Mouse (Mus musculus) layer of hippocampus, adult 11-12 months (tissue): ENCODE measurements around the gene Mllt3.

ENCODE experiments used
- DNase-seq: peaks from one replicate; pipeline ENCODE4 v3.0.0; 2022; ENCODE audit warnings: low spot score

Gene Mllt3

GRCm38 (mm10) chr4:88033216-88033653 is at the start of gene Mllt3:
TSS of gene Mllt3 (minus strand) at chr4:88033364.
- peak; percentile 92 for DNase-seq

- no peak for DNase-seq
Observed at GRCm38 (mm10) chr4:88082381-88082780, 49.2 kb upstream of the Mllt3 start.

GRCm38 (mm10) chr4:88081885-88082284 is 48.7 kb upstream of the Mllt3 start:
- DNase-seq: no peak

GRCm38 (mm10) chr4:88081417-88081816 is 48.3 kb upstream of the Mllt3 start:
- DNase-seq: no peak

- DNase-seq: no peak
Observed at GRCm38 (mm10) chr4:88078983-88079382, 45.8 kb upstream of the Mllt3 start.

- no peak for DNase-seq
Observed at GRCm38 (mm10) chr4:88075388-88075787, 42.2 kb upstream of the Mllt3 start.

GRCm38 (mm10) chr4:88046280-88046679 is 13.1 kb upstream of the Mllt3 start:
- DNase-seq: no peak

- no peak for DNase-seq
Observed at GRCm38 (mm10) chr4:88045151-88045550, 12.0 kb upstream of the Mllt3 start.

- DNase-seq: peak; percentile 60
Observed at GRCm38 (mm10) chr4:88035361-88035760, 2.2 kb upstream of the Mllt3 start.

- no peak for DNase-seq
Observed at GRCm38 (mm10) chr4:88034387-88035157, 1.4 kb upstream of the Mllt3 start.

- no peak for DNase-seq
Observed at GRCm38 (mm10) chr4:88033729-88034386, 694 bp upstream of the Mllt3 start.

GRCm38 (mm10) chr4:88032151-88033098 is 739 bp downstream of the Mllt3 start:
- peak; percentile 57 for DNase-seq

- no peak for DNase-seq
Observed at GRCm38 (mm10) chr4:88031211-88032150, 1.7 kb downstream of the Mllt3 start.

GRCm38 (mm10) chr4:88023567-88023966 is 9.6 kb downstream of the Mllt3 start:
- DNase-seq: no peak

- DNase-seq: no peak
Observed at GRCm38 (mm10) chr4:88022623-88023022, 10.5 kb downstream of the Mllt3 start.

GRCm38 (mm10) chr4:88020421-88020820 is 12.7 kb downstream of the Mllt3 start:
- DNase-seq: no peak

- no peak for DNase-seq
Observed at GRCm38 (mm10) chr4:88019645-88020044, 13.5 kb downstream of the Mllt3 start.

GRCm38 (mm10) chr4:88017452-88018350 is 15.5 kb downstream of the Mllt3 start:
- no peak for DNase-seq

GRCm38 (mm10) chr4:88015765-88016164 is 17.4 kb downstream of the Mllt3 start:
- DNase-seq: no peak

GRCm38 (mm10) chr4:88015261-88015660 is 17.9 kb downstream of the Mllt3 start:
- no peak for DNase-seq
